Comparison of ENCODE assay signal across 8 mouse cellular contexts in genomic region chr1:78371569-78372236, GRCm38 (mm10).
DNase-seq lines count a peak whose midpoint lies in the region; ATAC-seq and TF ChIP-seq lines count a peak whose summit lies in the region.

No protein-coding gene starts in this region.

- no peak for TF ChIP-seq EP300 in heart, adult 2 months (IDR thresholded peaks at IDR 0.05; ENCODE audit: insufficient read depth, low read depth, low read length)
- no peak for TF ChIP-seq EP300 in lung, postnatal 0 days (IDR thresholded peaks at IDR 0.05)

- H3K27ac ChIP-seq in gastrocnemius, adult 2 months: no peak overlapping the region
- no peak overlapping the region for H3K27ac ChIP-seq in heart, adult 2 months
- H3K27ac ChIP-seq in lung, postnatal 0 days (ENCODE audit: low read length): 0 out of 2 replicates have a peak overlapping the region, but pooled peaks have one; percentile 5

- 57% methylated on average over 2 of the region's 2 CpGs for WGBS in heart, adult 2 months
- 50% methylated on average over 2 of the region's 2 CpGs for WGBS in lung, postnatal 0 days

- H3K79me2 ChIP-seq in heart, adult 2 months (replicated peaks; ENCODE audit: control insufficient read depth, insufficient read depth, low read length): no peaks in the 10 kb centered on the region

- no peak overlapping the region for H3K4me2 ChIP-seq in lung, postnatal 0 days (replicated peaks; ENCODE audit: low read depth, low read length)

- H3K9me3 ChIP-seq in lung, postnatal 0 days (ENCODE audit: low read length): no peaks in the 10 kb centered on the region

- peak; percentile 52 for ATAC-seq in lung, postnatal 0 days

- H3K4me3 ChIP-seq in gastrocnemius, adult 2 months: no peak overlapping the region
- H3K4me3 ChIP-seq in heart, adult 2 months: no peak overlapping the region
- no peak overlapping the region for H3K4me3 ChIP-seq in lung, postnatal 0 days (ENCODE audit: low read depth, low read length)

- intact Hi-C loops in gastrocnemius, adult 2 months (cut with DNase I): no loop called here
- intact Hi-C loops in gastrocnemius, postnatal 36 days (cut with DNase I): no loop called here
- intact Hi-C loops in heart, adult 2 months (cut with DNase I): no loop called here

- H3K9ac ChIP-seq in heart, adult 2 months (ENCODE audit: low read depth, low read length): no peak overlapping the region
- no peak overlapping the region for H3K9ac ChIP-seq in lung, postnatal 0 days (replicated peaks; ENCODE audit: low read depth)

- no peaks in the 10 kb centered on the region for H3K4me1 ChIP-seq in heart, adult 2 months (ENCODE audit: control insufficient read depth, insufficient read depth, low read length)
- peaks cover 3% of the 10 kb centered on the region; the same call in 1 of the 2 replicates for H3K4me1 ChIP-seq in lung, postnatal 0 days (ENCODE audit: insufficient read depth, low read depth, low read length)

- no peaks in the 10 kb centered on the region for H3K27me3 ChIP-seq in heart, adult 2 months (ENCODE audit: control insufficient read depth, insufficient read depth, low read length)
- H3K27me3 ChIP-seq in lung, postnatal 0 days (replicated peaks; ENCODE audit: insufficient read depth, low read length): no peaks in the 10 kb centered on the region

- no peak for TF ChIP-seq POLR2A in heart, adult 2 months (IDR thresholded peaks at IDR 0.05; ENCODE audit: insufficient read depth, low read depth, low read length)

- DNase-seq in gastrocnemius, adult 2 months: peak; percentile 36
- no peak for DNase-seq in gastrocnemius, postnatal 36 days
- peak; percentile 97 for DNase-seq in brain, adult 2 months (ENCODE audit: low read depth, low spot score)
- DNase-seq in heart, adult 2 months: peak; percentile 17 to 25
- DNase-seq in lung, postnatal 0 days (ENCODE audit: low spot score): peak; percentile 71
- DNase-seq in thymus, postnatal 25 days: no peak
- no peak for DNase-seq in thymus, adult 18-20 months
- DNase-seq in gastrocnemius, postnatal 25 days: no peak

- no peaks in the 10 kb centered on the region for H3K36me3 ChIP-seq in heart, adult 2 months (ENCODE audit: control insufficient read depth, insufficient read depth, low read length)
- H3K36me3 ChIP-seq in lung, postnatal 0 days (ENCODE audit: insufficient read depth, low read length): no peaks in the 10 kb centered on the region

- TF ChIP-seq CTCF in gastrocnemius, adult 2 months (IDR thresholded peaks at IDR 0.05): no peak
- TF ChIP-seq CTCF in heart, adult 2 months (IDR thresholded peaks at IDR 0.05): no peak
- TF ChIP-seq CTCF in lung, postnatal 0 days (IDR thresholded peaks at IDR 0.05): no peak

Comparison
In these comparisons a context has a peak if more than half of its experiments do, and no peak if none do; other contexts are left out.
1. DNase-seq: peak in gastrocnemius, adult 2 months (single experiment), brain, adult 2 months (single experiment), heart, adult 2 months (2 of 2) and lung, postnatal 0 days (single experiment); none in gastrocnemius, postnatal 36 days (0 of 2), thymus, postnatal 25 days (single experiment), thymus, adult 18-20 months (0 of 2) and gastrocnemius, postnatal 25 days (single experiment).